Mouse (Mus musculus) retina, embryonic 14.5 days (tissue): Measurements from ENCODE around the gene Olfr1204.

ENCODE experiments used
- DNase-seq: peaks from one replicate; pipeline ENCODE4 v3.0.0-alpha.2; 2015; ENCODE audit warnings: low spot score

The Olfr1204 gene

GRCm38 (mm10) chr2:88848992-88849391 is at the start of gene Olfr1204:
Olfr1204 (plus strand) TSS chr2:88849292.
- DNase-seq, result no peak

- no peak for DNase-seq
These were observed 34.9 kb upstream of the Olfr1204 start, which contains the start of gene Olfr1202 for GRCm38 (mm10) chr2:88814196-88814595. Olfr1202 (plus strand) TSS chr2:88814496.

- no peak for DNase-seq
These were observed 19.7 kb upstream of the Olfr1204 start, which contains the start of gene Olfr1205 for GRCm38 (mm10) chr2:88829437-88829836. Olfr1205 (plus strand) TSS chr2:88829737.

GRCm38 (mm10) chr2:88838477-88838876 is 10.6 kb upstream of the Olfr1204 start:
- no peak for DNase-seq

GRCm38 (mm10) chr2:88862931-88863330 is 13.8 kb downstream of the Olfr1204 start, which contains the start of gene Olfr1206:
Olfr1206 (plus strand) TSS chr2:88863231.
- no peak for DNase-seq

- no peak for DNase-seq
These were observed 53.1 kb downstream of the Olfr1204 start, which contains the start of gene Olfr1208 for GRCm38 (mm10) chr2:88902211-88902610. Olfr1208 (minus strand) TSS chr2:88902311.
